In genomic region chr3:84622026-84622425, GRCm38 (mm10) we compare ENCODE assay signal across 19 mouse cellular contexts. TPM values are rescaled to one million over a fixed set of nuclear protein-coding genes. Genes with fewer than 3 reads are reported as not detected.
DNase-seq lines count a peak whose midpoint lies in the region; ATAC-seq and TF ChIP-seq lines count a peak whose summit lies in the region.
"Had no signal": no experiment of that assay in that cellular context is flagged by ENCODE, and none has a peak within 500 bp of the region (broad histone marks: within the 10 kb centered on the region; RNA-seq: fewer than 3 reads in every experiment).

No protein-coding gene starts in this region.

- no peak for TF ChIP-seq POLR2A in bone marrow macrophage, adult 2 months (IDR thresholded peaks at IDR 0.05; ENCODE audit: borderline replicate concordance, low read depth, low read length)

- no peak overlapping the region for H3K4me3 ChIP-seq in bone marrow macrophage, adult 2 months (ENCODE audit: insufficient read depth, low read length)
- no peak overlapping the region for H3K4me3 ChIP-seq in limb, embryonic 10.5 days
- H3K4me3 ChIP-seq: gastrocnemius, adult 2 months; heart, embryonic 13.5 days; hindbrain, embryonic 15.5 days; limb, embryonic 15.5 days; megakaryocyte, embryonic 14.5 days had no signal

- peak; percentile 62 for ATAC-seq in CD4-positive, CD25-positive, alpha-beta regulatory T cell, adult 4 months

- H3K27ac ChIP-seq in bone marrow macrophage, adult 2 months (ENCODE audit: insufficient read depth, low read depth, low read length), result peak overlapping the region; percentile 25
- H3K27ac ChIP-seq in limb, embryonic 10.5 days, result no peak overlapping the region
- H3K27ac ChIP-seq: gastrocnemius, adult 2 months; heart, embryonic 13.5 days; hindbrain, embryonic 15.5 days; limb, embryonic 15.5 days had no signal

- H3K4me1 ChIP-seq in bone marrow macrophage, adult 2 months (ENCODE audit: control insufficient read depth, insufficient read depth, low read length), result peaks cover 21% of the 10 kb centered on the region
- no peaks in the 10 kb centered on the region for H3K4me1 ChIP-seq in limb, embryonic 10.5 days

- 39% methylated on average over 3 of the region's 3 CpGs for WGBS in limb, embryonic 10.5 days

- TF ChIP-seq CTCF in bone marrow macrophage, adult 2 months (IDR thresholded peaks at IDR 0.05; ENCODE audit: low read depth, low read length), result no peak

- peak; percentile 23 for DNase-seq in lung, postnatal 10 days
- DNase-seq in naive thymus-derived CD4-positive, alpha-beta T cell, adult 2 months (ENCODE audit: low read depth), result peak; percentile 57
- no peak for DNase-seq in retina, postnatal 1 day
- DNase-seq in limb, embryonic 10.5 days (ENCODE audit: low spot score), result no peak
- no peak for DNase-seq in heart, adult 18-20 months
- DNase-seq: adrenal gland, adult 2 months; cerebellum, postnatal 14 days; gastrocnemius, adult 2 months; kidney, adult 2 months; kidney, postnatal 10 days had no signal

- H3K9me3 ChIP-seq in limb, embryonic 10.5 days (replicated peaks), result no peaks in the 10 kb centered on the region
- H3K9me3 ChIP-seq: hindbrain, embryonic 15.5 days; limb, embryonic 15.5 days had no signal

- H3K36me3 ChIP-seq in limb, embryonic 10.5 days, result no peaks in the 10 kb centered on the region
- H3K36me3 ChIP-seq: heart, embryonic 13.5 days; hindbrain, embryonic 15.5 days; limb, embryonic 15.5 days had no signal

- H3K27me3 ChIP-seq in limb, embryonic 10.5 days (ENCODE audit: low read depth, poor library complexity, severe bottlenecking), result no peaks in the 10 kb centered on the region
- H3K27me3 ChIP-seq: heart, embryonic 13.5 days; hindbrain, embryonic 15.5 days; limb, embryonic 15.5 days had no signal

RNA-seq across cellular contexts. Expression of gene Tigd4, which starts 28.7 kb away (rescaled TPM):
- not detected for polyA plus RNA-seq in CD4-positive, CD25-positive, alpha-beta regulatory T cell, adult 4 months (2017; shearing (Covaris generic))
- polyA plus RNA-seq in bone marrow macrophage, adult 2 months (2012; ENCODE audit: insufficient read depth, insufficient read length, missing spikeins), result not detected in 2 replicates
- not detected in 2 replicates for polyA plus RNA-seq in limb, embryonic 10.5 days (2016; fragmentation: Nextera tagmentation; extraction: Ambion mirVana)
- total RNA-seq in heart, adult 18-20 months (2021), result not detected
- total RNA-seq: adrenal gland, adult 2 months; midbrain, postnatal 0 days had no signal
- polyA plus RNA-seq: adrenal gland, adult 2 months; forebrain, embryonic 11.5 days; gonadal fat pad, adult 2 months; hindbrain, embryonic 15.5 days; kidney, adult 2 months; midbrain, postnatal 0 days had no signal

RNA-seq across cellular contexts. Expression of gene Arfip1, which starts 39.6 kb away (rescaled TPM):
- 10 to 100 TPM; 37.0 to 40.9 TPM for polyA plus RNA-seq in CD4-positive, CD25-positive, alpha-beta regulatory T cell, adult 4 months (2017; shearing (Covaris generic))
- 38.8 and 48.7 TPM in 2 replicates for polyA plus RNA-seq in bone marrow macrophage, adult 2 months (2012; ENCODE audit: insufficient read depth, insufficient read length, missing spikeins)
- polyA plus RNA-seq in limb, embryonic 10.5 days (2016; fragmentation: Nextera tagmentation; extraction: Ambion mirVana), result 25.6 and 30.3 TPM in 2 replicates
- 10 to 100 TPM; 14.7 to 15.5 TPM for total RNA-seq in heart, adult 18-20 months (2021)

RNA-seq across cellular contexts. Expression of gene Tmem154, which starts 44.0 kb away (rescaled TPM):
- polyA plus RNA-seq in CD4-positive, CD25-positive, alpha-beta regulatory T cell, adult 4 months (2017; shearing (Covaris generic)), result 100 to 1,000 TPM; 140 to 141 TPM
- 5.4 and 5.9 TPM in 2 replicates for polyA plus RNA-seq in bone marrow macrophage, adult 2 months (2012; ENCODE audit: insufficient read depth, insufficient read length, missing spikeins)
- polyA plus RNA-seq in limb, embryonic 10.5 days (2016; fragmentation: Nextera tagmentation; extraction: Ambion mirVana), result 0.28 and 0.41 TPM in 2 replicates
- total RNA-seq in heart, adult 18-20 months (2021), result 1 to 10 TPM; 1.7 to 1.9 TPM
- total RNA-seq: midbrain, postnatal 0 days had no signal

Comparison
In these comparisons a context has a peak if more than half of its experiments do, and no peak if none do; other contexts are left out.
1. DNase-seq: peak in lung, postnatal 10 days (single experiment) and naive thymus-derived CD4-positive, alpha-beta T cell, adult 2 months (single experiment); none in retina, postnatal 1 day (single experiment), limb, embryonic 10.5 days (single experiment) and heart, adult 18-20 months (0 of 2).
2. RNA of gene Tmem154, which starts 44.0 kb away (polyA plus RNA-seq): 140 to 141 TPM in CD4-positive, CD25-positive, alpha-beta regulatory T cell, adult 4 months; 5.4 to 5.9 TPM in bone marrow macrophage, adult 2 months and 0.28 to 0.41 TPM in limb, embryonic 10.5 days; every median in the first group is over 10 times any median in the second.